Mouse (Mus musculus) hindbrain, postnatal 0 days (tissue): ENCODE measurements at regions not wholly inside any gene's neighbourhood (a gene's known extent, or its start where the extent isn't known, plus 50 kb on each side); places are given as distances from the start of the nearest gene placed in this dataset.
A peak's percentile ranks its signal among the peaks of the same experiment; 100 is the strongest.

Experiments
- ATAC-seq: fragments of 200-750 bp; cut with Nextera tagmentation; 2 replicates; pipeline ENCODE4 v1.8.0; 2017; ENCODE audit warnings: mild to moderate bottlenecking, moderate TSS enrichment, moderate library complexity
- DNase-seq: peaks from one replicate; pipeline ENCODE4 v3.0.0-alpha.2; 2015; ENCODE audit warnings: low spot score
- H3K27ac ChIP-seq: fragments of 300-500 bp; sonication (generic); 2 replicates; pipeline ENCODE4 v1.5.1; 2014; ENCODE audit warnings: mild to moderate bottlenecking
- H3K27me3 ChIP-seq: fragments of 300-500 bp; sonication (generic); 2 replicates; pipeline ENCODE4 v1.6.1; 2014; ENCODE audit warnings: low read length, mixed read lengths; ENCODE audit not compliant: insufficient read depth
- H3K36me3 ChIP-seq: fragments of 300-500 bp; sonication (generic); 2 replicates; pipeline ENCODE4 v1.6.1; 2014; ENCODE audit warnings: low read length, mixed read lengths; ENCODE audit not compliant: insufficient read depth
- H3K4me1 ChIP-seq: fragments of 300-500 bp; sonication (generic); 2 replicates; pipeline ENCODE4 v1.6.1; 2014; ENCODE audit warnings: antibody characterized with exemption, low read length, mixed read lengths; ENCODE audit not compliant: insufficient read depth
- H3K4me2 ChIP-seq: fragments of 300-500 bp; sonication (generic); 2 replicates; pipeline ENCODE4 v1.6.1; 2014; ENCODE audit warnings: low read depth, mild to moderate bottlenecking, low read length, moderate library complexity, mixed read lengths
- H3K4me3 ChIP-seq: fragments of 300-500 bp; sonication (generic); 2 replicates; pipeline ENCODE4 v1.5.1; 2014; ENCODE audit warnings: low read length
- H3K9ac ChIP-seq: fragments of 300-500 bp; sonication (generic); replicated peaks from 2 replicates; pipeline ENCODE4 v1.6.1; 2014; ENCODE audit warnings: mild to moderate bottlenecking, low read length, moderate library complexity, mixed read lengths
- H3K9me3 ChIP-seq: fragments of 300-500 bp; sonication (generic); 2 replicates; pipeline ENCODE4 v1.6.1; 2016; ENCODE audit warnings: low read length, mixed read lengths
- CTCF ChIP-seq: IDR thresholded peaks from 2 replicates; pipeline ENCODE4 v1.5.1; 2016; ENCODE audit warnings: antibody characterized with exemption, control low read depth, low read depth
- WGBS: fragments of 180-500 bp; shearing (Covaris S2); extraction: QIAGEN DNeasy Blood & Tissue Kit; methylation state at CpG from one replicate; pipeline ENCODE4 v1.1.7; 2014; 5-methylcytosine and 5-hydroxymethylcytosine counted together

DNA sequence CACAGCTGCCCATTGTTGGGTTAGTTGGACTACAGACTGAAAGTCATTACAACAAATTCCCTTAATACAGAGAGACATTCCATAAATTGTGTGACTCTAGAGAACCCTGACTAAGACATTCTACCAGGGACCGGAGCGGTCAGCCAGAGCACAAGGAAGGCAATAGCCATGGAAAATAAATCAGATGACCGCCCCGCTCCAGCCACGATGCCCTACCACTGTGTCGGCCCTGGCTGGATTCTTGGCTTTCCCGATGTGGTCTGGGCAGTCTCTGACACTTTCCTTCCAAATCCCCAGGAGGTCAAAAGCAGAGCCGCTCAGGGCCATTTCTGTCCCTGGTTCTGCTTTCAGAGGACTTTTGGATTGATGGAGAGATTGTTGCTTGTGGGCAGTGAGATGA, 57.8 kb downstream of the Lsm3 start:
- H3K36me3 ChIP-seq, result no peaks in the 10 kb centered on the region
- ATAC-seq, result no peak
- no peak overlapping the region for H3K9ac ChIP-seq
- H3K4me2 ChIP-seq, result no peak overlapping the region
- 84% methylated on average over 8 of the region's 8 CpGs for WGBS
- TF ChIP-seq CTCF, result no peak
- no peaks in the 10 kb centered on the region for H3K27me3 ChIP-seq
- no peak for DNase-seq
- no peak overlapping the region for H3K4me3 ChIP-seq
- no peaks in the 10 kb centered on the region for H3K4me1 ChIP-seq
- no peak overlapping the region for H3K27ac ChIP-seq
- H3K9me3 ChIP-seq, result no peaks in the 10 kb centered on the region

GRCm38 (mm10) chr6:91574414-91574813, 58.7 kb downstream of the Lsm3 start:
- ATAC-seq, result no peak
- Histone ChIP-seq H3K27me3 (no peaks in the 10 kb centered on the region), H3K9ac (no peak overlapping the region), H3K4me3 (no peak overlapping the region), H3K4me2 (no peak overlapping the region), H3K27ac (no peak overlapping the region), H3K36me3 (no peaks in the 10 kb centered on the region), H3K4me1 (no peaks in the 10 kb centered on the region), H3K9me3 (no peaks in the 10 kb centered on the region)
- TF ChIP-seq CTCF, result no peak
- 84% methylated on average over 10 of the region's 10 CpGs for WGBS
- no peak for DNase-seq

DNA sequence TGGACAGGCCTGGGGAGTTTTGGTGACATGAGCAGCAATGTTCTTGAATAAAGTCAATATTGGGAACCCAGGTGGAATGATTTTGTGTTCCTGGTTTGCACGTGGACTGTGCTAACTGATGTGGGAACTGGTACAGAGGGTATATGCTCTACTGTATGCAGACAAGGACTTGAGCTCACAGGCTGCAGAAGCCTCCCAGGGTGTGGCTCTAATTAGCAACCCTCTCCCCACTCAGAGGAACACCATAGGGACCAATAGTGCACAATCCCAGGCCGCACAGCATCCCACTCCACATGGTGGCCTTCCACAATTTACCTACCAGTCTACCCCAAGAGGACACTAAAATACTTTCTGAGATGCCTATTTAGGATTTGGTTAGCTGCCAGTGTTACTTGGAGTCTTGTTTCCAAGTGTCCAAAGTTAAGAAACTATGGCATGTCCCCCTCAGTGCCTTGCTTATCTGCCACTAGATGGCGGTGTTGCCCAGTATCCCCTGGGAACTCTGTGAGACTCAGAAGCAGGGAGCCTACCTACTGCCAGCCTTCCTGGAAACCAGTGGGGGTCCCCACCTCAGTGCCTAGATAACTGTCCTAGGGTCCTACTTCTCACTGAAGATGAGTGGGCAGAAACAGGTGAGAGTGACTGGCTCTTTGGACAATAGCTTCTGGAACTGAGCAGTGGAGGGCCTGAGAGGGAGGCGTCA, 60.1 kb downstream of the Lsm3 start:
- no peaks in the 10 kb centered on the region for H3K27me3 ChIP-seq
- DNase-seq, result peak; percentile 83
- H3K4me1 ChIP-seq, result no peaks in the 10 kb centered on the region
- TF ChIP-seq CTCF, result peak; percentile 94
- H3K4me2 ChIP-seq, result no peak overlapping the region
- H3K36me3 ChIP-seq, result no peaks in the 10 kb centered on the region
- no peak overlapping the region for H3K27ac ChIP-seq
- ATAC-seq, result peak; percentile 66
- H3K9me3 ChIP-seq, result no peaks in the 10 kb centered on the region
- no peak overlapping the region for H3K9ac ChIP-seq
- WGBS, result 68% methylated on average over 4 of the region's 4 CpGs
- H3K4me3 ChIP-seq, result no peak overlapping the region

GRCm38 (mm10) chr6:91576906-91577305, 61.2 kb downstream of the Lsm3 start:
- no peaks in the 10 kb centered on the region for H3K27me3 ChIP-seq
- TF ChIP-seq CTCF, result no peak
- H3K27ac ChIP-seq, result no peak overlapping the region
- WGBS, result 35% methylated on average over 15 of the region's 15 CpGs
- H3K4me2 ChIP-seq, result no peak overlapping the region
- no peaks in the 10 kb centered on the region for H3K9me3 ChIP-seq
- no peaks in the 10 kb centered on the region for H3K4me1 ChIP-seq
- H3K9ac ChIP-seq, result no peak overlapping the region
- no peaks in the 10 kb centered on the region for H3K36me3 ChIP-seq
- peak; percentile 61 for DNase-seq
- H3K4me3 ChIP-seq, result no peak overlapping the region
- ATAC-seq, result peak; percentile 61

DNA sequence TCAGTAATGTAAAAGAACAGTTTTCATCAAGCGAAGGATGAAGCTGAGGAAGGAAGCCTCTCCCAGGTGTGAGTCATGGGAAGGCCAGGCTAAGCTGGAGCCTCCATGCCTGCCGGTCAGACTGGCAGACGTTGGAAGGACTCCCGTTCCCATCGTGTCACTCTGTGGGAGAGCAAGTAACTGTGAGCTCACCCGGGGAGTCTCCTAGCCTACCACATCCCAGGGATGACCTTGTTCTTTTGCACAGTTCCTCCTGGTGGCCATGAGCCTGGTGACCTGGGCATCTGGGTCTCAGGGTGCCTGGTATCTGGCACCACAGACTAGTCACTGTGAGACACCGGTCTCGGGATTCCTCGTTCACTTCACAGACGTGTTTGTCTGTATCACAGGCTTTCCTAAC, 63.9 kb downstream of the Lsm3 start:
- no peak for DNase-seq
- no peak overlapping the region for H3K9ac ChIP-seq

GRCm38 (mm10) chr6:91580607-91581006, 64.9 kb downstream of the Lsm3 start:
- ATAC-seq (no peak), DNase-seq (no peak)
- Histone ChIP-seq H3K27me3 (no peaks in the 10 kb centered on the region), H3K9me3 (no peaks in the 10 kb centered on the region), H3K9ac (no peak overlapping the region), H3K36me3 (no peaks in the 10 kb centered on the region), H3K4me1 (no peaks in the 10 kb centered on the region), H3K4me2 (no peak overlapping the region), H3K4me3 (no peak overlapping the region), H3K27ac (no peak overlapping the region)
- 92% methylated on average over 6 of the region's 6 CpGs for WGBS
- TF ChIP-seq CTCF, result no peak

More for the DNA sequence above, 63.9 kb downstream of the Lsm3 start:
- no peak overlapping the region for H3K27ac ChIP-seq
- ATAC-seq, result no peak
- H3K36me3 ChIP-seq, result no peaks in the 10 kb centered on the region
- no peaks in the 10 kb centered on the region for H3K9me3 ChIP-seq
- TF ChIP-seq CTCF, result no peak
- 72% methylated on average over 10 of the region's 10 CpGs for WGBS
- no peaks in the 10 kb centered on the region for H3K27me3 ChIP-seq
- H3K4me2 ChIP-seq, result no peak overlapping the region
- H3K4me3 ChIP-seq, result no peak overlapping the region
- H3K4me1 ChIP-seq, result no peaks in the 10 kb centered on the region

DNA sequence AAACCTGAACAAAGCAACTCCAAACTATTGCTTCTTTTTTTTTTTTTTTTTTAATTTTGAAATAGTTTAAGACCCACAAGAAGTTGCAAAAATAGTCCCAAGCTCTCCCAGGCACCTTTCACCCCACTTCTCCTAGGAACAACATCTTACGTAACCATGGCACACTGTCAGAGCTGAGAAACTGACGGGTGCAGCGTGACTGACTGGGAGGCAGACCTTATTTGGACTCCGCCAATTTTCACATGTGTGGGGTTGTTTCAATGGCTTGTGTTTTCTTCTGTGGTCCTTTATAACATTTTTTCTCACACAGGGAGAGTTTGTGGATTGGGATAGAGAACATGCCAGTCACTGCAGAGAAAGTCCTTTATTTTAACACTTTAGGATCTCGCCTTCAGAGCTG, 66.6 kb downstream of the Lsm3 start:
- H3K4me2 ChIP-seq, result no peak overlapping the region
- 73% methylated on average over 5 of the region's 5 CpGs for WGBS
- H3K9ac ChIP-seq, result no peak overlapping the region
- H3K27me3 ChIP-seq, result no peaks in the 10 kb centered on the region
- H3K4me1 ChIP-seq, result no peaks in the 10 kb centered on the region
- H3K27ac ChIP-seq, result no peak overlapping the region
- no peaks in the 10 kb centered on the region for H3K36me3 ChIP-seq
- no peak for ATAC-seq
- DNase-seq, result no peak
- TF ChIP-seq CTCF, result no peak
- H3K4me3 ChIP-seq, result no peak overlapping the region
- no peaks in the 10 kb centered on the region for H3K9me3 ChIP-seq
